Mouse (Mus musculus) layer of hippocampus, adult 9-10 months (tissue): Measurements from ENCODE around the gene Pilrb2.

Experiments used
- DNase-seq: peaks from one replicate; pipeline ENCODE4 v3.0.0; 2022; ENCODE audit warnings: low spot score

Gene Pilrb2

DNA sequence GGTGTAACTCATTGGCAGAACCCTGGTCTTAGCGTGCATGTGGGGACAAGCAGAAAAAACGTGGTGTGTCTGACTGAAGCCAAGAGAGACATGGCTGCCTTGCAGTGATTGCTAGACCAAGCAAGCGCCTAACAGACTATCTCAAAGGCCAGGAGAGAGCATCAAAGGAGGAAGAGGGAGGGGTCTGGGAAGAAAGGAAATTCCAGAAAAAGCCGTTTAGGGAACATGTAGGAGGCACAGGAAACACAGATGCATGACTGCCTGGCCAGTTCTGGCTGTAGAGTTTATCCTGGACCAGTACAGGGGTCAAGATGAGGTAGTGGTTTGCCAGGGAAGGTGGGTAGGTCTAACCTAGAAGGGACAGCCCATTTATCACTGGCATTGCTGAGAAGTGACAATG is 38.1 kb downstream of the Pilrb2 start:
- DNase-seq, result no peak

GRCm38 (mm10) chr5:137831506-137831905 is 40.1 kb downstream of the Pilrb2 start:
- no peak for DNase-seq

GRCm38 (mm10) chr5:137831106-137831505 is 40.5 kb downstream of the Pilrb2 start:
- no peak for DNase-seq

GRCm38 (mm10) chr5:137830238-137830637 is 41.4 kb downstream of the Pilrb2 start:
- no peak for DNase-seq

DNA sequence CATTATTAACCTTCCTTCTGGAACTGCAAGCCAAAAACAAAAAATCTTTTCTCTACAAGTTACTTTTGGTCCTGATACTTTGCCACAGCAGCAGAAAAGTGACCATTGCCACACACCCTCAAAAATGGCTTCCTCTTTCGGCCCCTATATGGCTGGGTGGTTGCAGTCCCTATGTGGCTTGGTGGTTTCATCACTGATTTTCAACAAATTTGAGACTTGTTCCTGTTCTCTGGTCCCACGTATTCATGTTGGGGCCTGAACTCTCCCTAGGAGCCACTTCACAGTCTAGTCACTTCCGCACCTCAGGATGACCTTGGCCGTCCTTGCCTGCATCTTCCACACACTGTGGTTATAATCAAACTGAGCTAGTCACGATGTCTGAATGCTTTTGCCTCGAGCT is 42.9 kb downstream of the Pilrb2 start:
- DNase-seq, result no peak

GRCm38 (mm10) chr5:137826421-137826820 is 45.2 kb downstream of the Pilrb2 start:
- DNase-seq, result no peak

DNA sequence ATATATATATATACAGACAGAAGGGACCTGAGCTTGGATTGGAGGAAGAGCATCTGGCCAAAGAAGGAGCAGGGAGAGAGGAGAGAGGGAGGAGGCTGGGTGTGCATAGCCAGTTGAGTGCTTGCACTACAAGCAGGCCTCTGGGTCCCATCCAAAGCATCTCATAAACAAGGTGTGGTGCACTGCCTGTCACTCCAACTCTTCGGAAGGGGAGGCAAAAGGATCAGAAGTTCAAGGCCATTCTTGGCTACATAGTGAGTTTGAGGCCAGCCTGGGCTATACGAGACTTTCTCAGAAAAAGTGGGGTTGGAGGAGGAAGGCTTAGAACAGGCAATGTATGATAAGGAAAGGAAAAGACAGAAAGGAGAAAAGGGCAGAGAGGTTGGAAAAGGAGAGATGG is 45.6 kb downstream of the Pilrb2 start:
- no peak for DNase-seq

GRCm38 (mm10) chr5:137825030-137825429 is 46.6 kb downstream of the Pilrb2 start:
- DNase-seq, result no peak

- no peak for DNase-seq
Observed at GRCm38 (mm10) chr5:137823455-137824045, 48.1 kb downstream of the Pilrb2 start.

GRCm38 (mm10) chr5:137822602-137823001 is 49.0 kb downstream of the Pilrb2 start:
- no peak for DNase-seq

DNA sequence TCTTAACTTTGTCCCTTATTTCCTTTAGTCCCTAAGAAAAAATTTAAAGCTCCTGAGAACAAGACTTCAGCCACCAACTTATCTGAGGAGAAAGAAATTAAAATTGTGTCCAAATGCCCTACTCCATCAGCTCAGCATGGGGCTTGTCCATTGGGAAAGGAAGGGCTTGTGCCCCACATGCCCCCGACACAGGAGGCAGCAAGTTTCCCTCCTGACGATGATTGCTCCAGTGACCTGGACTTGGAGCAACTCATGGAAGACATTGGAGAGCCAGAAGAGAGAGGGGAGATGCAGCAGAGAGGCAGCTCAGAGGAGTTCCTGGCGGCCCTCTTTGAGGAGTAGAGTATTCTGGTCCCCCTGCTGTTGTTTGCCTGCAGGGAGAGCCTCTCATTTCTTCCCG is 49.5 kb downstream of the Pilrb2 start:
- DNase-seq, result no peak

- no peak for DNase-seq
Observed at GRCm38 (mm10) chr5:137817466-137818222, 54.0 kb downstream of the Pilrb2 start.
